Mouse (Mus musculus): ENCODE results near the gene Ttc30b. TPM values are rescaled to one million over a fixed set of nuclear protein-coding genes. Genes with fewer than 3 reads are reported as not detected.

Gene Ttc30b
- polyA plus RNA-seq, 1 experiment, result 1.7 TPM

DNA sequence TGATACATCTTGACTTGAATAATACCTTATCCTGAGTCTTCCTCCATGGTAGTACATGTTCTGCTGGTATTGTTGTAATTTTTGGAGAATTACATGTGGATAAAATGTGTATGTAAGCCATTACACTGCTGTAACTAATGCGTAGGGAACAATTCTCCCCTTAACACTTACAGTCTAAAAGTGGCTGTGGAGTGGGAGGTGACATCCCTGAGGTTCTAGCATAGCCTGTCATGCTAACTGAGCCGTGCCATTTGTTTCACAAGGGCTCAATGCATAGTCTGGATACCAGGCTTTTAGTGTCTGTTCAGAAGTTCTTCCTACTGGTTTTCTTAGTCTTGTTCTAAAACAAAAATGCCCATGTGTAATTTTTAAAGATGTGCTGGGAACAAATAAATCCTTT is 7.4 kb downstream of the Ttc30b start:
- Histone ChIP-seq H3K4me2 (ENCODE audit: low read depth) (no peak overlapping the region), H3K27me3 (ENCODE audit: control insufficient read depth, insufficient read depth, insufficient read length) (no peaks in the 10 kb centered on the region), H3K79me2 (ENCODE audit: control insufficient read depth, insufficient read depth) (no peaks in the 10 kb centered on the region), H3K36me3 (ENCODE audit: control insufficient read depth, insufficient read depth) (peaks cover 23% of the 10 kb centered on the region), H3K4me3 (no peak overlapping the region), H3ac (ENCODE audit: control insufficient read depth, insufficient read length) (no peak overlapping the region)
- no peak for TF ChIP-seq SRF (IDR thresholded peaks at IDR 0.05; ENCODE audit: control insufficient read depth, insufficient read length, low read depth)
- no peak for TF ChIP-seq USF1 (IDR thresholded peaks at IDR 0.05; ENCODE audit: low read depth)
- no peak for TF ChIP-seq CEBPB (IDR thresholded peaks at IDR 0.05; ENCODE audit: insufficient read depth, poor library complexity, severe bottlenecking)
- no peak for TF ChIP-seq MYOD1 (IDR thresholded peaks at IDR 0.05; ENCODE audit: control insufficient read depth in 1 of 3, insufficient read length in 2 of 3, low read depth in 2 of 3)
- no peak for TF ChIP-seq MAX (IDR thresholded peaks at IDR 0.05; ENCODE audit: low read depth)
- no peak for TF ChIP-seq E2F4 (IDR thresholded peaks at IDR 0.05; ENCODE audit: insufficient read depth)
- no peak for TF ChIP-seq TCF3 (IDR thresholded peaks at IDR 0.05; ENCODE audit: insufficient read length, low read depth)
- no peak for TF ChIP-seq MYOG (IDR thresholded peaks at IDR 0.05; ENCODE audit: control insufficient read depth in 1 of 3, insufficient read depth in 1 of 3, insufficient read length in 2 of 3, low read depth in 2 of 3)
- no peak for TF ChIP-seq TCF12 (IDR thresholded peaks at IDR 0.05; ENCODE audit: insufficient read depth, poor library complexity, severe bottlenecking)
- TF ChIP-seq REST (IDR thresholded peaks at IDR 0.05; ENCODE audit: insufficient read depth, insufficient read length), result no peak
- TF ChIP-seq POLR2A (IDR thresholded peaks at IDR 0.05; ENCODE audit: insufficient read length, low read depth), result no peak
- TF ChIP-seq POLR2AphosphoS2 (IDR thresholded peaks at IDR 0.05; ENCODE audit: insufficient read length, low read depth), result no peak

GRCm38 (mm10) chr2:75929786-75930444 is 8.5 kb downstream of the Ttc30b start:
- no peak overlapping the region for H3K4me3 ChIP-seq
- no peak overlapping the region for H3ac ChIP-seq (ENCODE audit: control insufficient read depth, insufficient read length)
- no peaks in the 10 kb centered on the region for H3K79me2 ChIP-seq (ENCODE audit: control insufficient read depth, insufficient read depth)
- peaks cover 23% of the 10 kb centered on the region for H3K36me3 ChIP-seq (ENCODE audit: control insufficient read depth, insufficient read depth)
- no peak for TF ChIP-seq TCF12 (IDR thresholded peaks at IDR 0.05; ENCODE audit: insufficient read depth, poor library complexity, severe bottlenecking)
- TF ChIP-seq MYOG (IDR thresholded peaks at IDR 0.05; ENCODE audit: control insufficient read depth in 1 of 3, insufficient read depth in 1 of 3, insufficient read length in 2 of 3, low read depth in 2 of 3), result no peak
- TF ChIP-seq E2F4 (IDR thresholded peaks at IDR 0.05; ENCODE audit: insufficient read depth), result no peak
- no peak for TF ChIP-seq POLR2A (IDR thresholded peaks at IDR 0.05; ENCODE audit: insufficient read length, low read depth)
- no peak for TF ChIP-seq MYOD1 (IDR thresholded peaks at IDR 0.05; ENCODE audit: control insufficient read depth in 1 of 3, insufficient read length in 2 of 3, low read depth in 2 of 3)
- no peak for TF ChIP-seq POLR2AphosphoS2 (IDR thresholded peaks at IDR 0.05; ENCODE audit: insufficient read length, low read depth)
- TF ChIP-seq SRF (IDR thresholded peaks at IDR 0.05; ENCODE audit: control insufficient read depth, insufficient read length, low read depth), result no peak
- no peak for TF ChIP-seq CEBPB (IDR thresholded peaks at IDR 0.05; ENCODE audit: insufficient read depth, poor library complexity, severe bottlenecking)
- no peak for TF ChIP-seq MAX (IDR thresholded peaks at IDR 0.05; ENCODE audit: low read depth)
- no peak overlapping the region for H3K4me2 ChIP-seq (ENCODE audit: low read depth)
- H3K27me3 ChIP-seq (ENCODE audit: control insufficient read depth, insufficient read depth, insufficient read length), result no peaks in the 10 kb centered on the region

- Histone ChIP-seq H3K79me2 (ENCODE audit: control insufficient read depth, insufficient read depth) (no peaks in the 10 kb centered on the region), H3ac (ENCODE audit: control insufficient read depth, insufficient read length) (no peak overlapping the region), H3K4me2 (ENCODE audit: low read depth) (no peak overlapping the region), H3K27me3 (ENCODE audit: control insufficient read depth, insufficient read depth, insufficient read length) (no peaks in the 10 kb centered on the region), H3K4me3 (no peak overlapping the region), H3K36me3 (ENCODE audit: control insufficient read depth, insufficient read depth) (peaks cover 23% of the 10 kb centered on the region)
- TF ChIP-seq E2F4 (IDR thresholded peaks at IDR 0.05; ENCODE audit: insufficient read depth), result no peak
- no peak for TF ChIP-seq MYOG (IDR thresholded peaks at IDR 0.05; ENCODE audit: control insufficient read depth in 1 of 3, insufficient read depth in 1 of 3, insufficient read length in 2 of 3, low read depth in 2 of 3)
- TF ChIP-seq TCF3 (IDR thresholded peaks at IDR 0.05; ENCODE audit: insufficient read length, low read depth), result no peak
- TF ChIP-seq CEBPB (IDR thresholded peaks at IDR 0.05; ENCODE audit: insufficient read depth, poor library complexity, severe bottlenecking), result no peak
- TF ChIP-seq TCF12 (IDR thresholded peaks at IDR 0.05; ENCODE audit: insufficient read depth, poor library complexity, severe bottlenecking), result no peak
- no peak for TF ChIP-seq MAX (IDR thresholded peaks at IDR 0.05; ENCODE audit: low read depth)
- TF ChIP-seq MYOD1 (IDR thresholded peaks at IDR 0.05; ENCODE audit: control insufficient read depth in 1 of 3, insufficient read length in 2 of 3, low read depth in 2 of 3), result no peak
- TF ChIP-seq SRF (IDR thresholded peaks at IDR 0.05; ENCODE audit: control insufficient read depth, insufficient read length, low read depth), result no peak
- no peak for TF ChIP-seq USF1 (IDR thresholded peaks at IDR 0.05; ENCODE audit: low read depth)
Observed at GRCm38 (mm10) chr2:75929141-75929540, 9.2 kb downstream of the Ttc30b start.

GRCm38 (mm10) chr2:75928011-75928410 is 10.4 kb downstream of the Ttc30b start:
- H3K27me3 ChIP-seq (ENCODE audit: control insufficient read depth, insufficient read depth, insufficient read length), result no peaks in the 10 kb centered on the region
- no peaks in the 10 kb centered on the region for H3K79me2 ChIP-seq (ENCODE audit: control insufficient read depth, insufficient read depth)
- no peak overlapping the region for H3K4me3 ChIP-seq
- H3K36me3 ChIP-seq (ENCODE audit: control insufficient read depth, insufficient read depth), result peaks cover 23% of the 10 kb centered on the region
- TF ChIP-seq MYOD1 (IDR thresholded peaks at IDR 0.05; ENCODE audit: control insufficient read depth in 1 of 3, insufficient read length in 2 of 3, low read depth in 2 of 3) (no peak), TCF12 (IDR thresholded peaks at IDR 0.05; ENCODE audit: insufficient read depth, poor library complexity, severe bottlenecking) (no peak), TCF3 (IDR thresholded peaks at IDR 0.05; ENCODE audit: insufficient read length, low read depth) (no peak), CEBPB (IDR thresholded peaks at IDR 0.05; ENCODE audit: insufficient read depth, poor library complexity, severe bottlenecking) (no peak)
- no peak overlapping the region for H3K4me2 ChIP-seq (ENCODE audit: low read depth)
- no peak overlapping the region for H3ac ChIP-seq (ENCODE audit: control insufficient read depth, insufficient read length)

- Histone ChIP-seq H3K27me3 (ENCODE audit: control insufficient read depth, insufficient read depth, insufficient read length) (no peaks in the 10 kb centered on the region), H3K79me2 (ENCODE audit: control insufficient read depth, insufficient read depth) (no peaks in the 10 kb centered on the region), H3ac (ENCODE audit: control insufficient read depth, insufficient read length) (no peak overlapping the region), H3K4me3 (no peak overlapping the region), H3K36me3 (ENCODE audit: control insufficient read depth, insufficient read depth) (peaks cover 20% of the 10 kb centered on the region), H3K4me2 (ENCODE audit: low read depth) (no peak overlapping the region)
- TF ChIP-seq TCF3 (IDR thresholded peaks at IDR 0.05; ENCODE audit: insufficient read length, low read depth) (no peak), MYOD1 (IDR thresholded peaks at IDR 0.05; ENCODE audit: control insufficient read depth in 1 of 3, insufficient read length in 2 of 3, low read depth in 2 of 3) (no peak), E2F4 (IDR thresholded peaks at IDR 0.05; ENCODE audit: insufficient read depth) (no peak), MYOG (IDR thresholded peaks at IDR 0.05; ENCODE audit: control insufficient read depth in 1 of 3, insufficient read depth in 1 of 3, insufficient read length in 2 of 3, low read depth in 2 of 3) (no peak)
Observed at GRCm38 (mm10) chr2:75926061-75926460, 12.3 kb downstream of the Ttc30b start.

Measured in myocyte (in vitro differentiated cells).